Mouse (Mus musculus) ovary, adult 2 months (tissue): ENCODE results near the gene Rlim. TPM values are rescaled to one million over a fixed set of nuclear protein-coding genes. Genes with fewer than 3 reads are reported as not detected.

ENCODE experiments used
- polyA plus RNA-seq: library from polyadenylated mRNA; depleted of rRNA; stranded (reverse); fragments of >200 nt; gene quantifications from 2 replicates; pipeline ENCODE4 v1.2.3, GENCODE M21; 2012; rRNA removed

Rlim gene
- polyA plus RNA-seq, result 2.9 and 3.4 TPM in 2 replicates

GRCm38 (mm10) chrX:103981169-103981689, at the start of gene Rlim:
TSS of gene Rlim (minus strand) at chrX:103981284.

Other genes starting within 250 kb of the Rlim start
- gene Slc16a2, start 159.3 kb downstream of the Rlim start, polyA plus RNA-seq, result 79.6 and 81.5 TPM in 2 replicates
- gene Nexmif, start 219.9 kb upstream of the Rlim start, polyA plus RNA-seq, result 4.9 and 8.9 TPM in 2 replicates